Mouse (Mus musculus) megakaryocyte-erythroid progenitor cell, adult 5 weeks (primary cell): ENCODE results near the gene Mog. TPM values are rescaled to one million over a fixed set of nuclear protein-coding genes. Genes with fewer than 3 reads are reported as not detected.

Source experiments
- polyA plus RNA-seq: library from polyadenylated mRNA; stranded (reverse); fragments of >175 nt; gene quantifications from 2 replicates; pipeline ENCODE4 v1.2.3, GENCODE M21; 2012

Gene Mog
- polyA plus RNA-seq: not detected in 2 replicates

GRCm38 (mm10) chr17:37022628-37023576 is at the start of gene Mog:
Gene Mog (minus strand): TSS chr17:37023398.

DNA sequence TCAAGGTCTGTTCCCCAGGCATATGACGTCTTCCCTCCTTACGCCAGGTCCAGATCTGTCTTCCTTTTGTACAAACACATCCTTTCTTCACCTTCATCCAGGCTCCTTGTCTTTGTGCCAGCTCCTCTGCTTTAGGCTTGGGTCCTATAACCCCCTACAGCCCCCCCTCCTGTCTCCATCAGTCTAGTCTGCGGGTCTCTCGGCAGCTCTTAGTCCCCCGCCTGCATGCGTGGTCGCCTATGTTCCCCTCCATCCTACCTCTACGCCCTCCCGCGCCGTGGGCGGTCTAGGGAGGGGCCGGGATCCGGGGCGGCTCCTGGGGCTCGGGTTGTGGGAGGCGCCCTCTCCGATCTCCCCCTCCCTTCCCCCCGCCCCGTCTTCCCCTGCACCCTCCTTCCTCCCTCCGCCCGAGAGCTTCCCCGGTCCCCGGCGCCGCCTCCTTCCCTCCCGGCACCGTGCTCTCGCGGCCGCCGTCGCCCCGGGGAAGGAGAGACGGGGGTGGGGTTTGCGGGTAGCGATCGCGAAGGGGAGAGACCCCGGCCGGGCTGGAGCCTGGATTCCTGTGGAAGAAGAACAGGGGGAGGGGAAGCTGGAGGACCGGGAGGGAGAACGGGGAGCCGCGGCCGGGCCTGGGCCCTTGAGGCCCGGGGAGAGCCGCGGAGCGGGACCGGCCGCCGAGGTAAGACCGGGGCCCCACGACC is 22.6 kb upstream of the Mog start, which contains the start of gene Gabbr1:
Gabbr1 (plus strand) TSS at position 356 of the 701 bp plus-strand sequence.

DNA sequence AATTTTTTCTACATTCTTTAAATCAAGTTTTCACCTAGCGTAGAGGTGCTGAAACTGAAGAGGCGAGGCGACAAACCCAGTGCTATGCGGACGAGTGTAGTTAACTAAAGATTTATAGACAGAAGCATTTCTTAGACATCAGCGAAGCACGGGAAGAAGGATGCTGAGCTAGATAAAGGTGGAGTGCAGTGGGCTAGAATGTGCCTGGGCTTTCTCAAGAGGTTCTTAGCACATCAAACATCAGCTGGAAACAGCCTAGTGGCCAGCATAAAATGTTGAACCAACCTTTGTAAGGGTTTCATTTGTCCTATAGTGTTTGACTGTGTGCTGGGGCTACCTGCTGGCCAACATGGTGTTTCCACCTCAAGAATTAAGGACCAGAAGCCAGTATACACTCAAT is 22.3 kb downstream of the Mog start, which contains the start of gene Zfp57:
Zfp57 (plus strand) TSS at position 301 of the 400 bp plus-strand sequence.

DNA sequence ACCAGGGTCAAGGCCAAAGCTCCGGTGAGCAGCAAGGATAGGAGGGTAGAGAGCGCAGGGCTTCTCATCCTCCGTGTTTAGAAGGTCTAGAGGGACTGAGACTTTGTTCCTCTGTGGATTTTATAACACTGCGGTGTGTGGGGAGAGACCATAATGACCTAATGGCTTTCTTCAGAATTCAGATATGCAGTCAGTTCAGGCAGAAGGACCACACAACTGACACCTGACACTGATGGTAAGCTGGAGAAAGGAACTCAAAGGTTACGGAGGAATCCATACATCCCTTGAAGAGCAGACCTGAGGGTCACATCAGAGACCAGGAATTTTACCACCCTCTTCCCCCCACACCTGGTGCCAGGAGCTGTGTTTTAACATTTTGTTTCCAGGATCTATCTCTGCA is 33.8 kb downstream of the Mog start, which contains the start of gene H2-M5:
H2-M5 (minus strand) TSS at position 101 of the 400 bp plus-strand sequence.

DNA sequence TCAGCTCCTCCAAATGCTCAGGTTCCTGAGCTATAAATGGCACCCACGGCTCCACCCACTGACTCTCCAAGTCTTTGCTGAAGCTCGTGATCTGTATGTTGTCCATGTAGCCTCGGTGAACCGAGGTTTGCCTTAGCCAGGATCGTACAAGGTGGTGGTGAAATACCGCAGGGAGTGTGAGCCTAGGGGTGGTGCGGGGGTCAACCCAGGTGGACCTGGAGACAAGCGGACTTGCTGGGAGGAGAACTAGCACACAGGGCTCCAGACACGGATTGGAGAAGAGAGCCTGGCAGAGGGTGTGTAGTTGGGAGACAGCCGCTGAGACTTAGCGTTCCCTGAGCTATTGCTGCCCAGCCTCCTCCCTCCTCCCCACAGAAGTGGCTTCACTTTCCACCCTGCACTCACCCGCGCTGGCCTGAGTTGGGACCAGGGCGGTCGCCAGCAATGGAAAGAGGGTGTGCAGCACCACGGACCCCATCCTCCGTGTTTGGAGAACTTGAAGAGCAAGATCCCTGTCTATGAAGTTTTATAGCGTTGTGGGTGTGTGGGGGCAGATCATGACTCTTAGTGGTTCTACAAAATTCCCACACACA is 41.9 kb downstream of the Mog start, which contains the start of gene 2410137M14Rik:
2410137M14Rik (minus strand) TSS at position 17 of the 593 bp plus-strand sequence.

Other genes starting within 250 kb of the Mog start
- gene H2-M10.6, start 211.2 kb downstream of the Mog start, polyA plus RNA-seq: not detected in 2 replicates
- 19.3 and 20.1 TPM in 2 replicates for gene Trim26, start 186.3 kb downstream of the Mog start, polyA plus RNA-seq
- gene Trim15, start 156.2 kb downstream of the Mog start, polyA plus RNA-seq: not detected in 2 replicates
- gene Trim10, start 153.8 kb downstream of the Mog start, polyA plus RNA-seq: 0.89 and 1.6 TPM in 2 replicates
- not detected in 2 replicates for gene Trim40, start 133.3 kb downstream of the Mog start, polyA plus RNA-seq
- gene Trim31, start 125.3 kb downstream of the Mog start, polyA plus RNA-seq: not detected in 2 replicates
- gene Rnf39, start 80.5 kb downstream of the Mog start, polyA plus RNA-seq: 0.09 and 0.45 TPM in 2 replicates
- gene Ppp1r11, start 71.7 kb downstream of the Mog start, polyA plus RNA-seq: 125 and 144 TPM in 2 replicates
- 2.9 and 3.1 TPM in 2 replicates for gene Znrd1, start 64.8 kb downstream of the Mog start, polyA plus RNA-seq
- gene Znrd1as, start 64.8 kb downstream of the Mog start, polyA plus RNA-seq: 0.18 TPM in 1 of 2 replicates, not detected in the other
- not detected in 2 replicates for gene 2410137M14Rik, start 42.2 kb downstream of the Mog start, polyA plus RNA-seq
- 0.12 TPM in 1 of 2 replicates, not detected in the other for gene H2-M5, start 33.9 kb downstream of the Mog start, polyA plus RNA-seq
- gene Zfp57, start 22.2 kb downstream of the Mog start, polyA plus RNA-seq: 0.46 and 0.68 TPM in 2 replicates
- gene Gabbr1, start 22.6 kb upstream of the Mog start, polyA plus RNA-seq: 35.7 and 37.7 TPM in 2 replicates
- gene Olfr90, start 65.1 kb upstream of the Mog start, polyA plus RNA-seq: not detected in 2 replicates
- gene Olfr91, start 74.9 kb upstream of the Mog start, polyA plus RNA-seq: not detected in 2 replicates
- not detected in 2 replicates for gene Olfr92, start 96.7 kb upstream of the Mog start, polyA plus RNA-seq
- gene Olfr93, start 138.1 kb upstream of the Mog start, polyA plus RNA-seq: not detected in 2 replicates
- not detected in 2 replicates for gene Ubd, start 170.5 kb upstream of the Mog start, polyA plus RNA-seq
- gene Olfr94, start 177.6 kb upstream of the Mog start, polyA plus RNA-seq: not detected in 2 replicates
- gene Olfr95, start 189.7 kb upstream of the Mog start, polyA plus RNA-seq: 0.02 TPM in 1 of 2 replicates, not detected in the other
- gene Olfr96, start 196.7 kb upstream of the Mog start, polyA plus RNA-seq: not detected in 2 replicates
- gene Olfr97, start 213.9 kb upstream of the Mog start, polyA plus RNA-seq: not detected in 2 replicates
- not detected in 2 replicates for gene Olfr98, start 240.4 kb upstream of the Mog start, polyA plus RNA-seq
- gene H2-M3, start 246.8 kb upstream of the Mog start, polyA plus RNA-seq: 1.8 and 2.2 TPM in 2 replicates